Mouse (Mus musculus) heart, postnatal 36 days (tissue): Measurements from ENCODE around the gene Ift57. TPM values are rescaled to one million over a fixed set of nuclear protein-coding genes. Genes with fewer than 3 reads are reported as not detected.
A peak's percentile ranks its signal among the peaks of the same experiment; 100 is the strongest.

ENCODE experiments used
- DNase-seq, 2 experiments: peaks; one replicate each; pipeline ENCODE4 v3.0.0; 2021 to 2022
- intact Hi-C: fragments of 180-260 bp; cut with DNase I; formaldehyde crosslinking; loops from one replicate; pipeline ENCODE4 v1.15.1; 2025
- total RNA-seq, 2 experiments: library from RNA; stranded (reverse); gene quantifications; 2 replicates each; pipeline ENCODE4 v1.2.3; 2021

Ift57 gene
- total RNA-seq, 2 experiments from 2014 or later = 12.5 to 15.7 TPM

DNA sequence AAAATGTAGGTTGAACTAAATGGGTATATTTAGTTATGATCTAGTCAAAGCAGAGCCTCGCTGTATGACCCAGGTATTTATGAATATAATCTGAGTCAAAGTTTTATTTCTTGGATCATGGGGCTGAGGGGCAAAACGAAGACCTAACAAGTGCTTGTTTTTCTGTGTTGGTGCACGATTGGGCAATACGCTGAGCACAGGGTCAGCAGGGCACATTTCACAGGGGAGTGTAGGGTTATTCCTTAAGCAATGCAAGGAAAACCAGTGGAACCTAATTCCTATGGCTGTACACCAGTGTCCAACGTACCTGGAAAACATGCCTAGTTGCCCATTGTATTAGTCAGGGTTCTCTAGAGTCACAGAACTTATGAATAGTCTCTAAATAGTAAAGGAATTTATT, 88.7 kb downstream of the Ift57 start:
- intact Hi-C loops = no loop called here
- DNase-seq = no peak

GRCm38 (mm10) chr16:49790575-49791465, 91.8 kb downstream of the Ift57 start:
- intact Hi-C loops = no loop called here
- DNase-seq = no peak

DNA sequence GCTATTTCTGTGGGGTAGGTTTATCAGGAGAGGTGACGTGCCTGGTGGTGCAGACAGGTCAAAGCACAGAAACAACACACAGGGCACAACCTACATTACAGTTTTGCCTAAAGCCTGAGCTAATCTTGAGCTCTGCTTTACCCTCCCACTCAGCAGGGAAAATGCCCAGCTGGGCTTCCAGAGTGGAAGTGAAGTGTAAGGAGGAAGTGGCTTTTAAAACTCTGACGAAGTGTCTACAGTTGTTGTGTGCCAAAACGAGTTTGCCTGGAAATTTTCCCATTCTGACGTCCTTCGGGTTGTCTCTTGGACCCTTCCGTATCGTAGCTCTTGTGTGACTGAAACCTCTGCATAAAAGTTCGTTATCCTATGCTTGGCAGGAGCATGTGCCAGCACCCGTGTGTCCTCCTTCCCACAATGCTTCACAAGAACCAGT, 93.4 kb downstream of the Ift57 start:
- DNase-seq = peak; percentile 33 to 51
- intact Hi-C loops = no loop called here

DNA sequence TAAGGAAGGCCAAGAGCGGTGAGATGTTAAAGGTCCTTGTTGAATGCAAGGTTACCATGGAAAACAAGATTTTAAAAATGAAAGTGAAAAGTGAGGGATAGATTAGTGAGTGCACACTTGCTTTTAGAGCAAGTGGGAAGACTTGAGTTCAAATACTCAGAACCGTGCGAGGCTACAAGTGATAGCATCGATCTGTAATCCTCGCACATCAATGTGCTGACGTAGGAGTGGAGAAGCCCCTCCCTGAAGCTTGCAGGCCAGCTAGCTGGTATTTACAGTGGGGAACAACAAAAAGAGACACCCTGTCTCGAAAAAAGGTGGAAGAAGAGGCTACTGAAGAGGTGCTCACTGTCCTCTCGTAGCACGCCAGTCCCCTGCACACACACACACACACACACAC, 94.6 kb downstream of the Ift57 start:
- no peak for DNase-seq
- intact Hi-C loops = no loop called here

DNA sequence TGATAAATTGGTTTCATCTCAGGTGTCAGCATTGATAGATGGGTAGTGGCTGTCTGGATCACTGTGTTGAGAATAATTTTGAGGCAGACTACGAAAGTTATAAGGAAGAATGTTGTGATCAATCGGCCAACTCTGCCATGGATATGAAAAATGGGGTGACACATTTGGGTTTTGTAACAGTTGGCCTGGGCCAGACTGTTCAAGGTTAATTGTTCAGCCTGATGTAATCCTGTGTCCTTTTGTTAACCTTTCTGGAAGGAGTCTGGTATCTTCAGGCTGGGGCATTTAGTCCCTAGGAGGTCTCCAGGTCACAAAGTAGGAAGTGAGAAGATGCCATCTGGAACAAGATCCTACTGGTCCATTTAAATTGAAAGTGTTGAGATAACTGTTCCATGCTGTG, 97.2 kb downstream of the Ift57 start:
- intact Hi-C loops = no loop called here
- DNase-seq = no peak

DNA sequence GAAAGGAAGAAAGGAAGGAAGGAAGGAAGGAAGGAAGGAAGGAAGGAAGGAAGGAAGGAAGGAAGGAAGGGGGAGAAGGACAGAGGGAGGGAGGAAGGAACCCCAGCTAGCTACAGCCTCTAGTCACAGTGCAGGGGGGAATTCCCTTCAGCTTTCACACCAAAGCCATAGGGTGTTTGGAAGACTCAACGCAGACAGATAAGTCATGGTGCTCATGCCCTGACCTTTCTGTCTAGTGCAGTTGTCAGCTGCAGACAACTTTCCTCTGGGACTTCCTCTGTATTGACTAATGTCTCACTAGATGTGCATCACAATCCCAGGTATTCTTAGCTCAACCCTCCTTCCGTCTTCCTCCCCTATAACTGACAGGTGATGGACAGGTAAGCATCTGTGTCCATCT, 97.9 kb downstream of the Ift57 start:
- no peak for DNase-seq
- intact Hi-C loops = no loop called here

GRCm38 (mm10) chr16:49798790-49799189, 99.8 kb downstream of the Ift57 start:
- intact Hi-C loops = no loop called here
- no peak for DNase-seq

- no peak for DNase-seq
- intact Hi-C loops = no loop called here
Observed at GRCm38 (mm10) chr16:49799597-49800561, 100.8 kb downstream of the Ift57 start, which contains the start of gene Cd47. Gene Cd47, plus strand, starts transcription at chr16:49800533.

DNA sequence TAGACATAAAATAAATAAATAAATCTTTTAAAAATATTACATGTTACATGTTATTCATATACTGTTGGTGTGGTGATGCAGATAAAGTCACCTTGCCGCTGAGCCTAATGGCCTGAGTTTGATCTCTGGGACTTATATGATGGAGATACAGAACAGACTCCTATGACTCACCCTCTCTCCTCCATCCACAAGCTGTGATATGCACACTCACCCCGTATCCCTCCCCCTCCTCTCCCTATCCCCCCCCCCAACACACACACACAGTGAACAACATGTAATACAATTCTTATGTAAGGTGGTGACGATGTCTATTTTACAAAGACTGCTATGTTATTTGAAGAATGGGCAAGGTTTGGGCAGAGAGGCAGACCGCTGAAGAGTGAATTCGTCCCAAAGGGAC, 102.0 kb downstream of the Ift57 start:
- DNase-seq = no peak
- intact Hi-C loops = no loop called here

DNA sequence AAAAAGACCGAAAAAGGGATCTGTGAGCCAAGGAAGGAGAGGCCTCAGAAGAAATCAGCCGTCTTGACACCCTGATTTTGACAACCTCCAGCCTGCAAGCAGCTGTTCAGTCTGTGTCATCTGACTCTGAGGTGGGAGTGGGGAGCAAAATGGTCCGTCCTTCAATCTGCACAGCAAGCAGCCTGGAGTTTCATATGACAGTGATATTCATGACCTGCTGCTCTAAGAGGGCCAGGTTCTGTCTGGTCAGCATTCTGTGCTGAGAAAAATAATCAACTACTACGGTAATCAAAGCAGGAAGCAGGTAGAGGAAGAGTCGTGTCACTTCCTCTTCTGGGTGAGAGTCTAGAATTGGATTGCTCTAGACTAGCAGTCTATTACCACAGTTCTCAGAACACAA, 102.4 kb downstream of the Ift57 start:
- DNase-seq = no peak
- intact Hi-C loops = no loop called here

GRCm38 (mm10) chr16:49802993-49803392, 104.0 kb downstream of the Ift57 start:
- intact Hi-C loops = no loop called here
- DNase-seq = no peak

DNA sequence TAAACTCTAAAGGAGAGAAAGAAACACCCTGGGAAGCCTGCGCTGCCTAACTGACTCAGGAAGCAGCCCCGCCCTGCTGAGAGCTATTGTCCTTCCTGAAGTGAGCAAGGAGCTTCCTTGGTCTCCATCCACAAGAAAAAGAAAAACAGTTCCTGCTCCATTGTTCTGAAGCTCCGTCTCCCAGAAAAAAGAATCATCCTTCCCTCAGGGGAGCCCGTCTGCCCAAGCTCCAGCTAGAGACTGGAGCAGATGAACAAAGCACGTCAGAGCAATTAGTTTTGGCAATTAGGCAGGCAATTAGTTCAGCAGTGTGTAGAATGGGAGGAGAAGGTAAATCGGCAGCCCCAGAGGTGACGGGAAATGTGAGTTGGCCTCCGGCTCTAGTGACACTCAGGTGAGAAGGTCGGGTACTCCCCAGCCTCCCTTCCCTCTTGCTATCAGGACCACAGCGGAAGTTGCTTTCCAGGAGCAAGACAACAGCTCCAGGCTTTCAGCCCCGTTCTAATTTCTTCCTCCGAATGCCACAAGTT, 105.0 kb downstream of the Ift57 start:
- DNase-seq = peak in 1 of 2 experiments; percentile 10
- intact Hi-C loops = loop anchor here (2.0 kb wide), 1 partner anchor 51 kb away; no protein-coding TSS in a partner anchor

DNA sequence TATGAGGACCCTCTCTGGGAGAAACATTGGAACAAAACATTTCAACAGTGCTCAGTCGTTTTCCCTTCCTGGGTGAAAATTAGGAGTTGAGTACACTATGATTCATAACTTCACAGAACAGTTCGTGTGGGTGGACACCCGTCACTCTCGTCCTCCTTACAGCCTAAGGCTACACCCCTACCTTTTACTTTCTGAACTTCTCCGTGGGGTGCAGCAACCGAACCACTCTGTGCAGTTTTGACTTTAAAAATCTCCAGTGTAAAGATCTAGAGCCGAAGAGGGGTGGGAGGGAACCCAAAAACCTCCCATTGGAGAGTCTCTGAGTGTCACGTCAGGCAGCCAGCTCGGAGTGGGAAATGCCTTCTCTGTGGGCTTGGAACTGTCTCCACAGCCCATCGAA, 107.9 kb downstream of the Ift57 start:
- no peak for DNase-seq
- intact Hi-C loops = no loop called here

DNA sequence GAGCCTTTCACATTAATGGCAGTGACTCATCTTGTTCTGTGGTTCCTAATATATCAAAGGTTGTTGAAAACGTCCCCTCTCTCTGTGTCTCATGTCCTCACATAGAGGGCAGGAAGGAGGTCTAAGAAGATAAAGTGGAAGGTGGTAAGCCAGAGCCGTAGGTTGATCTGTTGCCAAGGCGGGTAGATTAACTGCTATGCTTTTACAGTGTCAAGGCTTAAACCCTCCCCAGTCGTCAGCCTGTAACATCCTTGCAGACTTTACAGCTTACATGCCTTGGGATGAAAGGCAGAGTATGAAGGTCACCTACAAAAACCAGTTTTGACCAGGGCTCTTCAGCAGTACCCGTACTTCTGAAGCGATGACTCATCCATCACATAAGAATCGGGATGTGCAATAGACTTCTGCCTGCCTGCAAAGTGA, 108.4 kb downstream of the Ift57 start:
- DNase-seq = no peak
- intact Hi-C loops = no loop called here

DNA sequence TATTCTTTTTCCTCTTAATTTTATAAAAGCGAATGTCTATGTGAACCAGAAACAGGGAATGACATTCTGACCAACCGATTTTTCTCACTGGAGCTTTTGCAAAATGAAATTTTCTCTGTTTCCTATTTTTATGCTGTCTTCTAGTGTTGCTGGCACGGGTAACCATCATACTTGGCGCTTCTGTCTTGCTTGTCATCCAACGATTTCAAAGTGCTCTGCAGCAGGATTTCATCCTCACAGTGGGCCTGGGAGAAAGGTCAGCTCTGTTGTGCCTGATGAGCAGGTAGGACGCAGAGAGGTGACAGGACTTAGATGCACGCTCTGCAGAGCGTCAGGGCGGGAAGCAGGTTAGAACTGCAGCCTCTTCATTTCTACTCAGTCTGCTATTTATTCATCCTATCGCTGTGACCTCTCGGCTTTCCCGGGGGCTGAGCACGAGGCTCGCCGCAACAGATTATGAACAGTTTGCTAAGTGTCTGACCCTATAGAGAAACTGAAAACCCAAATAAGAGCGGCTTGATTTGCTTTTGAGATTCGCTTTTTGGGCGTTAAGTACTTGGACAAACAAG, 108.9 kb downstream of the Ift57 start:
- intact Hi-C loops = no loop called here
- no peak for DNase-seq

DNA sequence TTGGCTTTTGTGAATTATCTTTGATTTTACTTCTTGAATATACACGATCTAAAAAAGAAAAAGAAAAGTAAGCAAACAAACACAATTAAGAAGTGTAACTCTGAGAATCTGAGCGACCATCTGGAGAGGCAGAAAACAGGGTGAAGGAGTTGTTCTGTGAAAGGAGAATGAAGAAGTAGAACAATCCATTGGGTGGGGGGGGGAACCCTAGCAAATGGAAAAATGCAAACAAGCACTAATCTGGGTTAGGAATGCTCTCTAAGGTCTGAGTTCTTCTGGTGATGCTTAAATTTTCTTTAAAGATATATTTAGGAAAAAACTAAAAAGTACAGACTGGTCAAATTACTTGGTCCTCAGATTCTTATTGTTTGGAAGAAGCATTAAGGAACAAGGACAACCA, 112.9 kb downstream of the Ift57 start:
- no peak for DNase-seq

GRCm38 (mm10) chr16:49812821-49813616, 114.0 kb downstream of the Ift57 start:
- intact Hi-C loops = no loop called here
- DNase-seq = no peak

More for the DNA sequence above, 112.9 kb downstream of the Ift57 start:
- intact Hi-C loops = no loop called here

DNA sequence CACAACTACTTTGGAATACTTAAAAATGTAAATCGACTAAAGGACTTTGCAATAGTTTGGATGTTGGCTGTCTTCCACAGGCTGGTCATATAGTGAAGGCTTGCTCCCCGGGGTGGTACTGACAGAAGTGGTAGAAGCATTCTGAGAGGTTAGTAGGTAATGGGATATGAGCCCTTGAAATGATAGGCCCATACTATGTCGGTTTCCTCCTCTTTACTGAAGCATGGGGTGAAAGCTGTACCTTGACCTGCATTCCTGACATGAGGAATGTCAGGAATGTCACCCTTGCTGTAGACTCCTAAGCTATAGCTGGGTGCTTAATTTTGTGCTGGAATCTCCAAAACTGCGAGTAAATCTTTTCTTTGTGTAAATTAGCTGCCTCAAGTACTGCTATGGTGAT, 115.4 kb downstream of the Ift57 start:
- intact Hi-C loops = no loop called here
- no peak for DNase-seq
